Mouse (Mus musculus) G1E (cell line): Measurements from ENCODE around the gene Vegfa.

Experiments
- CTCF ChIP-seq: IDR thresholded peaks from 2 replicates; pipeline ENCODE4 v1.5.1; 2012; ENCODE audit warnings: low read depth, low read length, inconsistent platforms, mixed read lengths
- GATA1 ChIP-seq: IDR thresholded peaks from 2 replicates; pipeline ENCODE4 v1.6.1; 2012; ENCODE audit warnings: borderline replicate concordance, low read length, inconsistent platforms, mixed read lengths
- GATA2 ChIP-seq: IDR thresholded peaks from 2 replicates; pipeline ENCODE4 v1.6.1; 2012; ENCODE audit warnings: low read depth, low read length, inconsistent platforms, borderline replicate concordance
- POLR2AphosphoS5 ChIP-seq: IDR thresholded peaks from 2 replicates; pipeline ENCODE4 v1.6.1; 2012; ENCODE audit warnings: low read depth, low read length, inconsistent platforms; ENCODE audit not compliant: insufficient replicate concordance
- TAL1 ChIP-seq: conservative IDR thresholded peaks from 2 replicates; pipeline ENCODE4 v1.6.1; 2012; ENCODE audit warnings: low read depth, low read length, inconsistent platforms, mixed read lengths

DNA sequence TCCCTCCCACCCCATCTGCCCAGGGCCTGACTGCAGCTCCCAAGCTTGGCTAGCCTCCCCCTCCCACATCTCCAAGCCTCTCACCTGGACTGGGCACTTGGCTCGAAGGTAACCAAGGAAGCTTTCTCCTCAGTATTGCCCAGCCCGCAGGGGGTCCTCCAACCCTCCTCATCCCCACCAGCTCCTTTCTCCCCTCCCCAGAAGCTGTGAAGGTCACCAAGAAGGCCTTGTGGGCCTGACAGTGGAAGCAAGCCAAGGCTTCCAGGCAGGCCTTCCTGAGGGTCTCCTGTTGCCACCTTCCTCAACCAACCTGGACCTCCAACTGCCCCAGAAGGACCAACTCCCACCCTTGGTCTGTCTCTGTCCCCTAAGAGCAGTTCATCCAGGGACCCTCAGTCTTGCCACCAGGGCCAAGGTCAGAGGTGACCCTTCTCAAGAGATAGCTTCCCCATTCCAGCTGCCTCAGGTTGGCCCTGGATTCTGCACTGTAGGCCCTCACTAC lies 3.1 kb downstream of the Vegfa start:
- TF ChIP-seq GATA2 (no peak), CTCF (no peak), GATA1 (no peak), POLR2AphosphoS5 (no peak), TAL1 (no peak)
